Mouse (Mus musculus): Measurements from ENCODE around the gene Gal3st1. TPM values are rescaled to one million over a fixed set of nuclear protein-coding genes. Genes with fewer than 3 reads are reported as not detected.

The Gal3st1 gene
- total and polyA plus RNA-seq, 3 experiments, result not detected

DNA sequence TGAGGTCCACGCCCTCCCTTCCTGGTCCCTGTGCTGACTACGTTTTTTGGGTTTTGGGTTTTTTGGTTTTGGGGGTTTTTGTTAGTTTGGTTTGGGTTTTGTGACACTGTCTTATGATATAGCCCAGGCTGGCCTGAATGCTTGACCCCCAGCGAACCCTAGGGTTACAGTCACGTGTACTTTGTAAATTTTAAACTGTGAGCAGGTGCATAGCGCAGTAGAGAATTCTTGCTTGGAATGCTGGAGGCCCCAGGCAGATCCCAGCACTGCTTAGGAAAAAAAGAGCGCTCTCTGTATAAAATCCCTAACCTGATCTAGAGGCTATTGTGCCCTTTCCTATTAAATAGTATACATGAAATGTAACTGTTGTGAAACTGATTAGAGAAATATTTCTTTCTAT is 9.7 kb downstream of the Gal3st1 start:
- peaks cover 33% of the 10 kb centered on the region for H3K27me3 ChIP-seq (ENCODE audit: insufficient read depth, low read length)
- TF ChIP-seq CTCF (IDR thresholded peaks at IDR 0.05; ENCODE audit: low read depth, low read length) (no peak), GATA1 (IDR thresholded peaks at IDR 0.05; ENCODE audit: borderline replicate concordance, low read length) (no peak), POLR2AphosphoS5 (IDR thresholded peaks at IDR 0.05; ENCODE audit: insufficient replicate concordance, low read depth, low read length) (no peak), GATA2 (IDR thresholded peaks at IDR 0.05; ENCODE audit: borderline replicate concordance, low read depth, low read length) (no peak), TAL1 (conservative IDR thresholded peaks at IDR 0.05; ENCODE audit: low read depth, low read length) (no peak)

GRCm38 (mm10) chr11:3993914-3994313 is 10.5 kb downstream of the Gal3st1 start:
- ATAC-seq (ENCODE audit: extremely low read depth, insufficient number of reproducible peaks, low FRiP score, poor library complexity, severe bottlenecking), result no peak
- TF ChIP-seq POLR2AphosphoS5 (IDR thresholded peaks at IDR 0.05; ENCODE audit: insufficient replicate concordance, low read depth, low read length) (no peak), GATA1 (IDR thresholded peaks at IDR 0.05; ENCODE audit: borderline replicate concordance, low read length) (no peak), GATA2 (IDR thresholded peaks at IDR 0.05; ENCODE audit: borderline replicate concordance, low read depth, low read length) (no peak), CTCF (IDR thresholded peaks at IDR 0.05; ENCODE audit: low read depth, low read length) (no peak), TAL1 (conservative IDR thresholded peaks at IDR 0.05; ENCODE audit: low read depth, low read length) (no peak)

More for the DNA sequence above, 9.7 kb downstream of the Gal3st1 start:
- H3K4me1 ChIP-seq (ENCODE audit: insufficient read depth, low read depth, low read length), result no peaks in the 10 kb centered on the region; the same call in 1 of the 2 replicates
- DNase-seq (ENCODE audit: low spot score) (no peak), ATAC-seq (ENCODE audit: extremely low read depth, insufficient number of reproducible peaks, low FRiP score, poor library complexity, severe bottlenecking) (no peak)
- peaks cover 4% of the 10 kb centered on the region for H3K9me3 ChIP-seq (replicated peaks)
- no peaks in the 10 kb centered on the region for H3K36me3 ChIP-seq (replicated peaks)
- no peak overlapping the region for H3K4me3 ChIP-seq (ENCODE audit: low read depth, low read length)

DNA sequence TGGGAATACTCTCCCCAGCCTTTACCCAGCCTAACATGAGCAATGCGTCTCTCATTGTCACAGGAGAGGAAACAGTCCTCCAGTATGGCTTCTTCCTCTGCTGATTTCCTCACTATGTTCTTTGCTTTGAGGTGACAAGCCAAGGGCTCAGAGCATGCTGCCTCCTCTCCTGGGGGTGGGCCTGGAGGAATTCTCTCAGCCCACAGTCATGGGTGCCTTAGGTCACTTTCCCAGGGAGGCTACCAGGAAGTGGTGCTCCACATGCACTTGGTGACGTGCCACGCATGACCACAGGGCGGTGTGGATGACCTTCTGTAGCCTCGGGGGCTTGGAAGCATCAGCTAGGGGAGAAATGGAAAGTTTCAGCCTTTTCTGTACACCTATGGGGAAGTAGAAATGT is 12.1 kb downstream of the Gal3st1 start:
- Histone ChIP-seq H3K36me3 (replicated peaks) (no peaks in the 10 kb centered on the region), H3K27me3 (ENCODE audit: insufficient read depth, low read length) (peaks cover 32% of the 10 kb centered on the region), H3K4me3 (ENCODE audit: low read depth, low read length) (no peak overlapping the region), H3K9me3 (replicated peaks) (peaks cover 10% of the 10 kb centered on the region), H3K4me1 (ENCODE audit: insufficient read depth, low read depth, low read length) (no peaks in the 10 kb centered on the region; the same call in 1 of the 2 replicates)
- ATAC-seq (ENCODE audit: extremely low read depth, insufficient number of reproducible peaks, low FRiP score, poor library complexity, severe bottlenecking) (no peak), DNase-seq (ENCODE audit: low spot score) (no peak)
- TF ChIP-seq GATA2 (IDR thresholded peaks at IDR 0.05; ENCODE audit: borderline replicate concordance, low read depth, low read length) (no peak), TAL1 (conservative IDR thresholded peaks at IDR 0.05; ENCODE audit: low read depth, low read length) (no peak), GATA1 (IDR thresholded peaks at IDR 0.05; ENCODE audit: borderline replicate concordance, low read length) (no peak)

More at GRCm38 (mm10) chr11:3993914-3994313, 10.5 kb downstream of the Gal3st1 start:
- Histone ChIP-seq H3K4me1 (ENCODE audit: insufficient read depth, low read depth, low read length) (no peaks in the 10 kb centered on the region; the same call in 1 of the 2 replicates), H3K27me3 (ENCODE audit: insufficient read depth, low read length) (peaks cover 38% of the 10 kb centered on the region), H3K36me3 (replicated peaks) (no peaks in the 10 kb centered on the region), H3K9me3 (replicated peaks) (peaks cover 10% of the 10 kb centered on the region), H3K4me3 (ENCODE audit: low read depth, low read length) (no peak overlapping the region)
- no peak for DNase-seq (ENCODE audit: low spot score)

GRCm38 (mm10) chr11:3996840-3997239 is 13.4 kb downstream of the Gal3st1 start:
- Histone ChIP-seq H3K9me3 (replicated peaks) (peaks cover 10% of the 10 kb centered on the region), H3K27me3 (ENCODE audit: insufficient read depth, low read length) (peaks cover 31% of the 10 kb centered on the region), H3K4me1 (ENCODE audit: insufficient read depth, low read depth, low read length) (no peaks in the 10 kb centered on the region; the same call in 1 of the 2 replicates), H3K36me3 (replicated peaks) (no peaks in the 10 kb centered on the region), H3K4me3 (ENCODE audit: low read depth, low read length) (no peak overlapping the region)
- TF ChIP-seq GATA2 (IDR thresholded peaks at IDR 0.05; ENCODE audit: borderline replicate concordance, low read depth, low read length) (no peak), POLR2AphosphoS5 (IDR thresholded peaks at IDR 0.05; ENCODE audit: insufficient replicate concordance, low read depth, low read length) (no peak), CTCF (IDR thresholded peaks at IDR 0.05; ENCODE audit: low read depth, low read length) (no peak), TAL1 (conservative IDR thresholded peaks at IDR 0.05; ENCODE audit: low read depth, low read length) (no peak), GATA1 (IDR thresholded peaks at IDR 0.05; ENCODE audit: borderline replicate concordance, low read length) (no peak)
- no peak for DNase-seq (ENCODE audit: low spot score)
- no peak for ATAC-seq (ENCODE audit: extremely low read depth, insufficient number of reproducible peaks, low FRiP score, poor library complexity, severe bottlenecking)

- peaks cover 10% of the 10 kb centered on the region for H3K9me3 ChIP-seq (replicated peaks)
- no peaks in the 10 kb centered on the region for H3K36me3 ChIP-seq (replicated peaks)
- H3K27me3 ChIP-seq (ENCODE audit: insufficient read depth, low read length), result peaks cover 20% of the 10 kb centered on the region
- H3K4me1 ChIP-seq (ENCODE audit: insufficient read depth, low read depth, low read length), result no peaks in the 10 kb centered on the region; the same call in 1 of the 2 replicates
- TF ChIP-seq GATA2 (IDR thresholded peaks at IDR 0.05; ENCODE audit: borderline replicate concordance, low read depth, low read length) (no peak), CTCF (IDR thresholded peaks at IDR 0.05; ENCODE audit: low read depth, low read length) (no peak), GATA1 (IDR thresholded peaks at IDR 0.05; ENCODE audit: borderline replicate concordance, low read length) (no peak), TAL1 (conservative IDR thresholded peaks at IDR 0.05; ENCODE audit: low read depth, low read length) (no peak), POLR2AphosphoS5 (IDR thresholded peaks at IDR 0.05; ENCODE audit: insufficient replicate concordance, low read depth, low read length) (no peak)
- ATAC-seq (ENCODE audit: extremely low read depth, insufficient number of reproducible peaks, low FRiP score, poor library complexity, severe bottlenecking) (no peak), DNase-seq (ENCODE audit: low spot score) (no peak)
- H3K4me3 ChIP-seq (ENCODE audit: low read depth, low read length), result no peak overlapping the region
Observed at GRCm38 (mm10) chr11:3997978-3998720, 14.7 kb downstream of the Gal3st1 start.

- Histone ChIP-seq H3K9me3 (replicated peaks) (peaks cover 10% of the 10 kb centered on the region), H3K4me1 (ENCODE audit: insufficient read depth, low read depth, low read length) (no peaks in the 10 kb centered on the region; the same call in 1 of the 2 replicates), H3K4me3 (ENCODE audit: low read depth, low read length) (no peak overlapping the region), H3K27me3 (ENCODE audit: insufficient read depth, low read length) (peaks cover 20% of the 10 kb centered on the region), H3K36me3 (replicated peaks) (no peaks in the 10 kb centered on the region)
- TF ChIP-seq GATA1 (IDR thresholded peaks at IDR 0.05; ENCODE audit: borderline replicate concordance, low read length) (no peak), GATA2 (IDR thresholded peaks at IDR 0.05; ENCODE audit: borderline replicate concordance, low read depth, low read length) (no peak), TAL1 (conservative IDR thresholded peaks at IDR 0.05; ENCODE audit: low read depth, low read length) (no peak), CTCF (IDR thresholded peaks at IDR 0.05; ENCODE audit: low read depth, low read length) (no peak), POLR2AphosphoS5 (IDR thresholded peaks at IDR 0.05; ENCODE audit: insufficient replicate concordance, low read depth, low read length) (no peak)
- no peak for ATAC-seq (ENCODE audit: extremely low read depth, insufficient number of reproducible peaks, low FRiP score, poor library complexity, severe bottlenecking)
- no peak for DNase-seq (ENCODE audit: low spot score)
Observed at GRCm38 (mm10) chr11:3999547-3999946, 16.1 kb downstream of the Gal3st1 start.

All from G1E (cell line).